Mouse (Mus musculus) intestine, postnatal 0 days (tissue): Measurements from ENCODE around the gene Vmn1r16. TPM values are rescaled to one million over a fixed set of nuclear protein-coding genes. Genes with fewer than 3 reads are reported as not detected.
A peak's percentile ranks its signal among the peaks of the same experiment; 100 is the strongest.
"Not testable (repeated sequence)": the region's sequence is repeated elsewhere in the genome, so short reads cannot be mapped to it uniquely, and the experiment has no call there.

ENCODE experiments used
- ATAC-seq: fragments of 200-750 bp; cut with Nextera tagmentation; 2 replicates; pipeline ENCODE4 v1.8.0; 2017; ENCODE audit warnings: mild to moderate bottlenecking, moderate TSS enrichment, moderate library complexity
- H3K27ac ChIP-seq: fragments of 300-500 bp; sonication (generic); 2 replicates; pipeline ENCODE4 v1.5.1; 2014; ENCODE audit warnings: mild to moderate bottlenecking, low read depth, low read length, moderate library complexity
- H3K27me3 ChIP-seq: fragments of 300-500 bp; sonication (generic); replicated peaks from 2 replicates; pipeline ENCODE4 v1.6.1; 2014; ENCODE audit warnings: low read length, mixed read lengths; ENCODE audit not compliant: control insufficient read depth, insufficient read depth
- H3K36me3 ChIP-seq: fragments of 300-500 bp; sonication (generic); 2 replicates; pipeline ENCODE4 v1.6.1; 2014; ENCODE audit warnings: mild to moderate bottlenecking, moderate library complexity; ENCODE audit not compliant: control insufficient read depth, insufficient read depth
- H3K4me1 ChIP-seq: fragments of 300-500 bp; sonication (generic); replicated peaks from 2 replicates; pipeline ENCODE4 v1.6.1; 2014; ENCODE audit warnings: antibody characterized with exemption, low read length, mixed read lengths; ENCODE audit not compliant: control insufficient read depth, insufficient read depth
- H3K4me2 ChIP-seq: fragments of 300-500 bp; sonication (generic); replicated peaks from 2 replicates; pipeline ENCODE4 v1.6.1; 2014; ENCODE audit warnings: low read depth, mild to moderate bottlenecking, moderate library complexity
- H3K4me3 ChIP-seq: fragments of 300-500 bp; sonication (generic); 2 replicates; pipeline ENCODE4 v1.5.1; 2014; ENCODE audit warnings: low read depth, low read length
- H3K9ac ChIP-seq: fragments of 300-500 bp; sonication (generic); 2 replicates; pipeline ENCODE4 v1.6.1; 2014; ENCODE audit warnings: mild to moderate bottlenecking, low read depth, low read length
- H3K9me3 ChIP-seq: fragments of 300-500 bp; sonication (generic); 2 replicates; pipeline ENCODE4 v1.6.1; 2016; ENCODE audit warnings: mixed run types; ENCODE audit not compliant: control insufficient read depth
- CTCF ChIP-seq: sonication (generic); IDR thresholded peaks from 2 replicates; pipeline ENCODE4 v1.5.1; 2016; ENCODE audit warnings: low read depth, mild to moderate bottlenecking, control low read depth, antibody characterized with exemption, moderate library complexity
- WGBS: fragments of 180-500 bp; shearing (Covaris S2); extraction: QIAGEN DNeasy Blood & Tissue Kit; methylation state at CpG from one replicate; pipeline ENCODE4 v1.1.7; 2014; 5-methylcytosine and 5-hydroxymethylcytosine counted together
- polyA plus RNA-seq: library from polyadenylated mRNA; unstranded; fragments of >200 nt; fragmentation: Nextera tagmentation; extraction: Ambion mirVana; gene quantifications from 2 replicates; pipeline ENCODE4 v1.2.1, GENCODE M21; 2015

Vmn1r16 gene
- not detected in 2 replicates for polyA plus RNA-seq

GRCm38 (mm10) chr6:57329394-57329793 is at the start of gene Vmn1r16:
Gene Vmn1r16, minus strand, starts transcription at chr6:57329494.
- no peak within 1 kb of the TSS for H3K4me3 ChIP-seq
- no peak within 1 kb of the TSS for H3K4me2 ChIP-seq
- no peaks in the 10 kb centered on the region for H3K36me3 ChIP-seq
- no peaks in the 10 kb centered on the region for H3K27me3 ChIP-seq
- no peak for ATAC-seq
- H3K9ac ChIP-seq: no peak within 1 kb of the TSS
- H3K9me3 ChIP-seq: no peaks in the 10 kb centered on the region
- 72% methylated on average over 3 of the region's 3 CpGs for WGBS
- H3K27ac ChIP-seq: no peak within 1 kb of the TSS
- TF ChIP-seq CTCF: no peak
- no peaks in the 10 kb centered on the region for H3K4me1 ChIP-seq

GRCm38 (mm10) chr6:57367496-57367895 is 38.2 kb upstream of the Vmn1r16 start:
- WGBS: 77% methylated on average over 1 of the region's 1 CpGs
- no peaks in the 10 kb centered on the region for H3K36me3 ChIP-seq
- H3K4me3 ChIP-seq: no peak overlapping the region
- H3K9me3 ChIP-seq: no peaks in the 10 kb centered on the region
- TF ChIP-seq CTCF: no peak
- no peak for ATAC-seq
- no peaks in the 10 kb centered on the region for H3K27me3 ChIP-seq
- H3K27ac ChIP-seq: no peak overlapping the region
- no peaks in the 10 kb centered on the region for H3K4me1 ChIP-seq
- H3K9ac ChIP-seq: no peak overlapping the region
- H3K4me2 ChIP-seq: no peak overlapping the region

GRCm38 (mm10) chr6:57365866-57366265 is 36.6 kb upstream of the Vmn1r16 start:
- not testable (repeated sequence) for H3K4me1 ChIP-seq, H3K4me3 ChIP-seq, H3K27ac ChIP-seq, H3K27me3 ChIP-seq, H3K36me3 ChIP-seq, H3K9me3 ChIP-seq, H3K9ac ChIP-seq, H3K4me2 ChIP-seq, ATAC-seq
- 94% methylated on average over 1 of the region's 1 CpGs for WGBS

GRCm38 (mm10) chr6:57363627-57364026 is 34.3 kb upstream of the Vmn1r16 start, which contains the start of gene Vmn1r17:
Gene Vmn1r17, minus strand, starts transcription at chr6:57363727.
- no peaks in the 10 kb centered on the region for H3K9me3 ChIP-seq
- no peak within 1 kb of the TSS for H3K27ac ChIP-seq
- no peaks in the 10 kb centered on the region for H3K4me1 ChIP-seq
- H3K9ac ChIP-seq: no peak within 1 kb of the TSS
- TF ChIP-seq CTCF: no peak
- WGBS: 95% methylated on average over 1 of the region's 1 CpGs
- ATAC-seq: no peak
- no peak within 1 kb of the TSS for H3K4me3 ChIP-seq
- no peaks in the 10 kb centered on the region for H3K27me3 ChIP-seq
- H3K4me2 ChIP-seq: no peak within 1 kb of the TSS
- no peaks in the 10 kb centered on the region for H3K36me3 ChIP-seq

- no peaks in the 10 kb centered on the region for H3K9me3 ChIP-seq
- H3K27me3 ChIP-seq: no peaks in the 10 kb centered on the region
- H3K27ac ChIP-seq: no peak overlapping the region
- H3K36me3 ChIP-seq: no peaks in the 10 kb centered on the region
- no peak overlapping the region for H3K4me3 ChIP-seq
- H3K4me1 ChIP-seq: no peaks in the 10 kb centered on the region
- 70% methylated on average over 2 of the region's 2 CpGs for WGBS
- no peak for TF ChIP-seq CTCF
- no peak overlapping the region for H3K9ac ChIP-seq
- no peak for ATAC-seq
- H3K4me2 ChIP-seq: no peak overlapping the region
These were observed 27.6 kb upstream of the Vmn1r16 start for GRCm38 (mm10) chr6:57356864-57357263.

- no peaks in the 10 kb centered on the region for H3K4me1 ChIP-seq
These were observed 3.1 kb downstream of the Vmn1r16 start for GRCm38 (mm10) chr6:57326176-57326575.

GRCm38 (mm10) chr6:57278952-57279351 is 50.3 kb downstream of the Vmn1r16 start:
- no peaks in the 10 kb centered on the region for H3K27me3 ChIP-seq
- TF ChIP-seq CTCF: no peak
- no peak overlapping the region for H3K4me3 ChIP-seq
- no peak overlapping the region for H3K9ac ChIP-seq
- no peak for ATAC-seq
- no peaks in the 10 kb centered on the region for H3K9me3 ChIP-seq
- H3K36me3 ChIP-seq: no peaks in the 10 kb centered on the region
- no peaks in the 10 kb centered on the region for H3K4me1 ChIP-seq
- no peak overlapping the region for H3K27ac ChIP-seq
- no peak overlapping the region for H3K4me2 ChIP-seq

More at GRCm38 (mm10) chr6:57326176-57326575, 3.1 kb downstream of the Vmn1r16 start:
- Histone ChIP-seq H3K4me2 (no peak overlapping the region), H3K27ac (no peak overlapping the region), H3K9me3 (no peaks in the 10 kb centered on the region), H3K36me3 (no peaks in the 10 kb centered on the region), H3K27me3 (no peaks in the 10 kb centered on the region; the same call in 1 of the 2 replicates), H3K4me3 (no peak overlapping the region), H3K9ac (no peak overlapping the region)
- 0 out of 2 replicates have a peak, but pooled peaks have one; percentile 60 for ATAC-seq
- no peak for TF ChIP-seq CTCF
